Mouse (Mus musculus): Measurements from ENCODE around the gene Itpr2. TPM values are rescaled to one million over a fixed set of nuclear protein-coding genes. Genes with fewer than 3 reads are reported as not detected.

The Itpr2 gene
- polyA plus RNA-seq, 1 experiment, result 18.0 TPM

DNA sequence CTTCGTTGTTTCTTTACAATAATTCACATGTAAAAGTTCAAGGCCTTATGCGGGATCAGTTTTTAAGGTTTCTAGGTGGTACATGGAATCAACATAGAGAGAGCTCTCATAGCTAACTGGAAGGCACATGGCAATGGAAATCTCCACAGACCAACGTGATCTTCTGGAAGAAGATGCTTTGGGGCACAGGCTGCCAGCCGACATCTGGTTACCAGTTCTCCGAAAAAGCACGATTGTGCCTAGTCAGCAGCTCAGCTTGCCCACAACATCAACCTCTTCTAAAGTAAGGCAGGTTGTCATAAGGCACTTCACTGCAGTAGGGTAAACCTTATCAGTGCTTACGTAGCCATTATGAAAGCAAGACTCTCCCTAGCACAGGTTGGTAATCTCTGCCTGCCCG, 175.4 kb downstream of the Itpr2 start:
- TF ChIP-seq POLR2A (IDR thresholded peaks at IDR 0.05; ENCODE audit: low read depth, low read length) (no peak), CTCF (IDR thresholded peaks at IDR 0.05; ENCODE audit: extremely low read depth, insufficient read depth, insufficient read length, insufficient replicate concordance) (no peak)
- no peaks in the 10 kb centered on the region for H3K4me1 ChIP-seq (ENCODE audit: control insufficient read depth, insufficient read depth, insufficient read length)
- H3K36me3 ChIP-seq (ENCODE audit: control insufficient read depth, insufficient read depth, low read length), result peaks cover 37% of the 10 kb centered on the region
- no peak overlapping the region for H3K27ac ChIP-seq (ENCODE audit: insufficient read depth, low read length)
- H3K27me3 ChIP-seq (ENCODE audit: control insufficient read depth, insufficient read depth, low read length), result no peaks in the 10 kb centered on the region
- DNase-seq (ENCODE audit: low read depth in 1 of 2, low spot score in 2 of 2), result no peak
- no peak overlapping the region for H3K4me3 ChIP-seq (ENCODE audit: extremely low read depth, insufficient read depth, insufficient read length)
- WGBS, result 89% methylated on average over 8 of the region's 8 CpGs

DNA sequence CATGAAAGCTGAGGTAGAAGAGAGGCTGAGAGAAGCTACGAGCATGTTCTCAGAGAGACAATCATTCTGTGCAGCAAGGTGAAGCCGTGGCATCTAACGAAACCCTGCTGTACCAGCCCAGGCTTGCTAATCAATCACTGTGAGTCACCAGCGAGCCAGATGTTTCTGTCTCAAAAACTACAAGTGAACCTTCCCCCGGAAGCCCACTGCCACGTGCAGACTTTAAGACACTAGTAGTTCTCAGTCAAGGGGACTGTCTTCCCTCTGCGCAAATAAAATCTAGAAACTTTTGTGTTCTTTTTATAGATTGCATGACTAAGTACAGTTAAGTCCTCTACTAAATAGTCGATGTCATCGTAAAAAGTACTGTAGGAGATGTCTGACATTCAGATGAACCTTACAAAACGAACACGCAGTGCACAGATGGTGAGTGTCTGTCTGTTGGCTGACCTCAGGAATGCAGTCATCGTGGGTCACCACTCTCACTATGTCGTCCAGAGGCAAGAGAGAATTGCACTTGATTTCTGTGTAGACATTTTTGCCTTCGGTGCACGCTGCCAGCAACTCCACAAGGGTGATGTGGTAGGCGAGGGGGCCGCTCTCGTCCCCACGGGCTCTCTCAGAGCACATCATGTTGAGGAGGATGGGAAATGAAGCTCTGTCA, 177.3 kb downstream of the Itpr2 start:
- Histone ChIP-seq H3K4me1 (ENCODE audit: control insufficient read depth, insufficient read depth, insufficient read length) (no peaks in the 10 kb centered on the region), H3K4me3 (ENCODE audit: extremely low read depth, insufficient read depth, insufficient read length) (no peak overlapping the region), H3K27me3 (ENCODE audit: control insufficient read depth, insufficient read depth, low read length) (no peaks in the 10 kb centered on the region), H3K36me3 (ENCODE audit: control insufficient read depth, insufficient read depth, low read length) (peaks cover 45% of the 10 kb centered on the region), H3K27ac (ENCODE audit: insufficient read depth, low read length) (no peak overlapping the region)
- DNase-seq (ENCODE audit: low read depth in 1 of 2, low spot score in 2 of 2), result no peak
- WGBS, result 90% methylated on average over 19 of the region's 19 CpGs
- TF ChIP-seq POLR2A (IDR thresholded peaks at IDR 0.05; ENCODE audit: low read depth, low read length) (no peak), CTCF (IDR thresholded peaks at IDR 0.05; ENCODE audit: extremely low read depth, insufficient read depth, insufficient read length, insufficient replicate concordance) (no peak)

DNA sequence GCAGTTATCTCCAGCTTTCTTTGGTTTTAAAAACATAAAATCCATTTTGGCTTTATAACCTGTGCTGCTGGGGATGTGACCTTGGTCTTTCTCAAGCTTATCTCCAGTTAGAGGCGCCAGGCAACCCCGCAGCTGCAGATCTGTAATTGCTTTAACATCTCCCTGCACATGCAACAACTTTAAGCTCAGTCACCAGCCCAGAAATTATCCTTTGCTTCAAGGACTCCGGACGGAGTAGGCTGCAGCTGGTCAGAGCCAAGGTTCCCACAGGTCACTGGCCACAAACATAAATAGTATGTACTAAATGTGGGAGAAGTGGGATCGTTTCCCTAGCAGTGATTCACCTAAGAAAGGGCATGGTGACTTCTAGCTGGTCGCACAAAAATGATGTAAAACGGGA, 179.5 kb downstream of the Itpr2 start:
- no peak for DNase-seq (ENCODE audit: low read depth in 1 of 2, low spot score in 2 of 2)
- Histone ChIP-seq H3K4me1 (ENCODE audit: control insufficient read depth, insufficient read depth, insufficient read length) (no peaks in the 10 kb centered on the region), H3K27ac (ENCODE audit: insufficient read depth, low read length) (no peak overlapping the region), H3K27me3 (ENCODE audit: control insufficient read depth, insufficient read depth, low read length) (no peaks in the 10 kb centered on the region), H3K36me3 (ENCODE audit: control insufficient read depth, insufficient read depth, low read length) (peaks cover 36% of the 10 kb centered on the region), H3K4me3 (ENCODE audit: extremely low read depth, insufficient read depth, insufficient read length) (no peak overlapping the region)
- WGBS, result 91% methylated on average over 7 of the region's 7 CpGs
- no peak for TF ChIP-seq CTCF (IDR thresholded peaks at IDR 0.05; ENCODE audit: extremely low read depth, insufficient read depth, insufficient read length, insufficient replicate concordance)
- no peak for TF ChIP-seq POLR2A (IDR thresholded peaks at IDR 0.05; ENCODE audit: low read depth, low read length)

DNA sequence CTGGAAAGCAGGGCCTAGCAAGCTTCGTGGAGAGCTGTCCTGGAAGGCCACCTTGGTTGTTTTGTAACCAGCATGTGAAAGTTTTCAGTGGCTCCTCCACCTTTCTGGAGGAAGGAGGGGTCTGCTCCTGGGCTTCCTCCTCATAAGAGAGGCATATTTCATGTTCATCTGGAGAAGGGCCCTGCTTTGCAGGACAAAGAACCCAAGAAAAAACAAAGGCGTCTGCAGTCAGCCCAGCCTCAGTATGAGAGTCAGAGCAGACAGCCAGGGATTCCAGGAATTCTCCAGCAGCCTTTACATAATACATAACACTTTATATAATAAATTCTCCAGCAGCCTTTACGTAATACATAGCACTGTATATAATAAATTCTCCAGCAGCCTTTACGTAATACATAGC, 180.1 kb downstream of the Itpr2 start:
- no peaks in the 10 kb centered on the region for H3K27me3 ChIP-seq (ENCODE audit: control insufficient read depth, insufficient read depth, low read length)
- 92% methylated on average over 4 of the region's 4 CpGs for WGBS
- TF ChIP-seq POLR2A (IDR thresholded peaks at IDR 0.05; ENCODE audit: low read depth, low read length), result no peak
- TF ChIP-seq CTCF (IDR thresholded peaks at IDR 0.05; ENCODE audit: extremely low read depth, insufficient read depth, insufficient read length, insufficient replicate concordance), result no peak
- no peaks in the 10 kb centered on the region for H3K4me1 ChIP-seq (ENCODE audit: control insufficient read depth, insufficient read depth, insufficient read length)
- H3K36me3 ChIP-seq (ENCODE audit: control insufficient read depth, insufficient read depth, low read length), result peaks cover 32% of the 10 kb centered on the region
- H3K4me3 ChIP-seq (ENCODE audit: extremely low read depth, insufficient read depth, insufficient read length), result no peak overlapping the region
- no peak overlapping the region for H3K27ac ChIP-seq (ENCODE audit: insufficient read depth, low read length)
- DNase-seq (ENCODE audit: low read depth in 1 of 2, low spot score in 2 of 2), result no peak

DNA sequence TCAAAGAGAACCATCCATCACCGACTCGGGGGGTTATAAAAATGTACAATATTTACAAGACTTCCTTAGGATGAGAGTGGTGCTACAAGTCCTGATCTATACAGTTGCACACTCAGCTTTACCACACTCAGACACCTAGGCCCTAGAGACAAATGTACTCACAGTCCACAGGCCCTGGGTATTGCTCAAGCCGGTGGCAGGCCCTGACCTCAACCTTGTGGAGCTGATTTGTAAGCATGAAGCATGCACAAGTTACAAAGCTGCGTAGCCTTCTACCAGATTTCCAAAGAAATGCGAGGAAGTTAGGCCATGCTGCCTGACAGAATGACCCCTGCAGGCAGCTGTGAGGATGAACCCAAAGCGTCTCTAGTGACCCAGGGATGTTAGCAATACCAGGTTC, 185.6 kb downstream of the Itpr2 start:
- Histone ChIP-seq H3K36me3 (ENCODE audit: control insufficient read depth, insufficient read depth, low read length) (peaks cover 23% of the 10 kb centered on the region), H3K27me3 (ENCODE audit: control insufficient read depth, insufficient read depth, low read length) (no peaks in the 10 kb centered on the region), H3K4me1 (ENCODE audit: control insufficient read depth, insufficient read depth, insufficient read length) (no peaks in the 10 kb centered on the region), H3K27ac (ENCODE audit: insufficient read depth, low read length) (no peak overlapping the region), H3K4me3 (ENCODE audit: extremely low read depth, insufficient read depth, insufficient read length) (no peak overlapping the region)
- DNase-seq (ENCODE audit: low read depth in 1 of 2, low spot score in 2 of 2), result no peak
- no peak for TF ChIP-seq CTCF (IDR thresholded peaks at IDR 0.05; ENCODE audit: extremely low read depth, insufficient read depth, insufficient read length, insufficient replicate concordance)
- TF ChIP-seq POLR2A (IDR thresholded peaks at IDR 0.05; ENCODE audit: low read depth, low read length), result no peak
- WGBS, result 93% methylated on average over 6 of the region's 6 CpGs

DNA sequence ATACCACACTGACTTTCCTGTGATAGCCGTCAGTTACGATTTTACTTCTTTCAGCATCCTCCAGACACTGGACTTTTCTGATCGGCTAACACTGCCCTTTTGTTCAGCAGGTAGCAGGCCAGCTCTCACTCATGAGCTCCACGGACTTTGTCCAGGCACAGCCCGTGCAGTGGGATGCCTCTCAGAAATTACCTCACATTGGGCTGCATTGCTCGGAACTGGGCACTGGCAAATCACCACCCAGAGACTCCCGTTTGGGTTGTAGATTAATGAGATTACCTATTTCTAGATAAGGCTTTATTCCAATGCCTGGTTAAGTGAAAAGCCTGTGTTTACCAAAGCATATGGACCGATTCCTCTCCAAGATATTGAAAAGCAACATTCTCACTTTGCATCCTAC, 186.9 kb downstream of the Itpr2 start:
- H3K4me1 ChIP-seq (ENCODE audit: control insufficient read depth, insufficient read depth, insufficient read length), result no peaks in the 10 kb centered on the region
- WGBS, result 95% methylated on average over 8 of the region's 8 CpGs
- TF ChIP-seq CTCF (IDR thresholded peaks at IDR 0.05; ENCODE audit: extremely low read depth, insufficient read depth, insufficient read length, insufficient replicate concordance) (no peak), POLR2A (IDR thresholded peaks at IDR 0.05; ENCODE audit: low read depth, low read length) (no peak)
- peaks cover 23% of the 10 kb centered on the region for H3K36me3 ChIP-seq (ENCODE audit: control insufficient read depth, insufficient read depth, low read length)
- no peaks in the 10 kb centered on the region for H3K27me3 ChIP-seq (ENCODE audit: control insufficient read depth, insufficient read depth, low read length)
- no peak overlapping the region for H3K4me3 ChIP-seq (ENCODE audit: extremely low read depth, insufficient read depth, insufficient read length)
- DNase-seq (ENCODE audit: low read depth in 1 of 2, low spot score in 2 of 2), result no peak
- H3K27ac ChIP-seq (ENCODE audit: insufficient read depth, low read length), result no peak overlapping the region

DNA sequence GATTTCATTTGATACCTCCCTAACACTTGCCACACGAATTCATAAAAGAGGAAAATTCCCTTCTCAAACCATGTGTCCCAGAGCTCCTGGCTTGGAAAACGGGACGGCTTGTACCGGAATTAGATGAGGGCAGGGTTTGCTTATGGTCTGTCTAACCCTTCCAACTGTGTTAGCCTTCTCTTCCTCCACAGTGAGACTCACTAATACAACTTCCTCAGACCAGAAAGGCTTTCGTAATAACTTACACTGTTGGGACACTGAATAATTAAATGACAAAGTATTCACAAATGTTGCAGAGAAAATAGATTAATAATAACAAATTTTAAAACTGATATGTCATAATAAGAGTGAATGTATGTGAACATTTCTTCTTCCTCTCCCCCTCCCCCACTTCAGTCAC, 187.7 kb downstream of the Itpr2 start:
- Histone ChIP-seq H3K4me1 (ENCODE audit: control insufficient read depth, insufficient read depth, insufficient read length) (no peaks in the 10 kb centered on the region), H3K36me3 (ENCODE audit: control insufficient read depth, insufficient read depth, low read length) (peaks cover 23% of the 10 kb centered on the region), H3K27me3 (ENCODE audit: control insufficient read depth, insufficient read depth, low read length) (no peaks in the 10 kb centered on the region), H3K27ac (ENCODE audit: insufficient read depth, low read length) (no peak overlapping the region), H3K4me3 (ENCODE audit: extremely low read depth, insufficient read depth, insufficient read length) (no peak overlapping the region)
- no peak for DNase-seq (ENCODE audit: low read depth in 1 of 2, low spot score in 2 of 2)
- 90% methylated on average over 5 of the region's 5 CpGs for WGBS
- TF ChIP-seq CTCF (IDR thresholded peaks at IDR 0.05; ENCODE audit: extremely low read depth, insufficient read depth, insufficient read length, insufficient replicate concordance), result no peak
- TF ChIP-seq POLR2A (IDR thresholded peaks at IDR 0.05; ENCODE audit: low read depth, low read length), result no peak
